Mouse (Mus musculus): ENCODE results near the gene Zfp219. TPM values are rescaled to one million over a fixed set of nuclear protein-coding genes. Genes with fewer than 3 reads are reported as not detected.

Zfp219 gene
- total and polyA plus RNA-seq, 2 experiments from 2014 or later, result 13.9 to 51.6 TPM

DNA sequence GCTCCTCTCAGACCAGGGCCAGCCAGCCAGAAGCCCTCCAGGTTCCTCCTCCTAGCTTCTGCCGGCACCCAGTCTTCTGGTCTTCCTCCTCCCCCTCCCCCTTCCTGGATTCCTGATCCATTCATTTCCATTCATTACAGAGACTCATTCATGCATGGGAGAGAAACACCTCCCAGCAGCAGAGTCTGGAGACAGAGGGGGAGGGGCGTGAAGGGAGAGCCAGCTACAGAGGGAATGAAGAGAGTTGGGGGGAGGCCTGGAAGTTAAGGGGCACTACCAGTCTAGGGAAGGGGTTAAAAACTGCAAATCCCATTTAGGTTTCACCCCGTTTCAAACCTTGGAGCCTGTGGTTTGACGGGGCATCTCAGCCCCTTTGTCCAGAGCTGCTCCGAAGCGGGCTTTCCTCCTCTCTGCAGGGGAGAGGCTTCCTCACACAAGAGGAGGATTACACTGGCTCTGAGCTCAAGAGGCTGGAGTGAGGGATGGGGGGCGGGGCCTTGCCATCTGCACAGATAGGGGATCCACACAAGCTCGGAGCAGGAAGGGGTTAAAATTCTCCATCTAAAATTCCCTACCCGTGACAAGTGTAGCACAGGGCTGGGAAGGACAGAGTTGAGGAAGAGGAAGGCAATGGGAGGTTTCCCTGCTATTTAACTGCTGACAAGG is 10.0 kb downstream of the Zfp219 start:
- ATAC-seq (ENCODE audit: insufficient read depth, low read depth) (no peak), DNase-seq (ENCODE audit: low spot score) (peak; percentile 31)
- WGBS, result 10% methylated on average over 9 of the region's 9 CpGs
- no peaks in the 10 kb centered on the region for H3K27me3 ChIP-seq (ENCODE audit: control insufficient read depth, insufficient read depth, low read length)
- no peak for TF ChIP-seq EP300 (IDR thresholded peaks at IDR 0.05; ENCODE audit: low read depth)
- TF ChIP-seq CTCF (IDR thresholded peaks at IDR 0.05; ENCODE audit: low read depth), result no peak
- H3K9me3 ChIP-seq (replicated peaks; ENCODE audit: control insufficient read depth, low read length), result no peaks in the 10 kb centered on the region
- H3K4me3 ChIP-seq (ENCODE audit: low read depth, low read length), result no peak overlapping the region
- H3K27ac ChIP-seq (ENCODE audit: low read depth), result no peak overlapping the region
- peaks cover 34% of the 10 kb centered on the region for H3K36me3 ChIP-seq (replicated peaks; ENCODE audit: control insufficient read depth, insufficient read depth, low read length)
- peaks cover 27% of the 10 kb centered on the region for H3K4me1 ChIP-seq (ENCODE audit: control insufficient read depth, insufficient read depth)
- H3K9ac ChIP-seq (replicated peaks; ENCODE audit: low read depth, low read length), result 0 out of 2 replicates have a peak overlapping the region, but pooled peaks have one; percentile 21
- peak overlapping the region; percentile 20 for H3K4me2 ChIP-seq (ENCODE audit: low read depth, low read length)

GRCm38 (mm10) chr14:52009841-52010240 is 10.7 kb downstream of the Zfp219 start:
- Histone ChIP-seq H3K4me3 (ENCODE audit: low read depth, low read length) (no peak overlapping the region), H3K36me3 (replicated peaks; ENCODE audit: control insufficient read depth, insufficient read depth, low read length) (peaks cover 37% of the 10 kb centered on the region), H3K27ac (ENCODE audit: low read depth) (no peak overlapping the region), H3K4me2 (ENCODE audit: low read depth, low read length) (no peak overlapping the region), H3K4me1 (ENCODE audit: control insufficient read depth, insufficient read depth) (peaks cover 23% of the 10 kb centered on the region), H3K9ac (replicated peaks; ENCODE audit: low read depth, low read length) (no peak overlapping the region), H3K9me3 (replicated peaks; ENCODE audit: control insufficient read depth, low read length) (no peaks in the 10 kb centered on the region), H3K27me3 (ENCODE audit: control insufficient read depth, insufficient read depth, low read length) (no peaks in the 10 kb centered on the region)
- WGBS, result 86% methylated on average over 6 of the region's 6 CpGs
- TF ChIP-seq EP300 (IDR thresholded peaks at IDR 0.05; ENCODE audit: low read depth) (no peak), CTCF (IDR thresholded peaks at IDR 0.05; ENCODE audit: low read depth) (no peak)
- DNase-seq (ENCODE audit: low spot score), result no peak
- ATAC-seq (ENCODE audit: insufficient read depth, low read depth), result no peak

DNA sequence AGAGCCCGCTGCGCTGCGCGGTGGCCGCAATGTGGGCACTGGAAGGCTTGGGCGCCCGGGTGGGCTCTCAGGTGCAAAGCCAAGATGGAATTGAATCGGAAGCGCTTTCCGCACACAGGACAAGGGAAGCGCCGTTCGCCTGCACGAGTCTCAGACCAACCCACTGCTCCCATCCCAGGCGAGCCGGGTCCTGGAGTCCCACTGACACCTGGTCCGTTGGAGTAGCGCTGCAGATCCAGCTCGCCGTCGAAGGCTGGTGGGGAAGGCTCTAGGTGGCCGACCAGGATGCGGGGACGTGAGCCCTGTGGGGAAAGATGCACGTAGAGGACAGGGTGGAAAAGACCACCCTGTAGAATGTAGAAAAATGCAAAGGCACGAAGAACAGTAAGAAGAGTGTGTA is 11.2 kb downstream of the Zfp219 start:
- ATAC-seq (ENCODE audit: insufficient read depth, low read depth), result no peak
- H3K4me2 ChIP-seq (ENCODE audit: low read depth, low read length), result no peak overlapping the region
- peaks cover 42% of the 10 kb centered on the region for H3K36me3 ChIP-seq (replicated peaks; ENCODE audit: control insufficient read depth, insufficient read depth, low read length)
- WGBS, result 64% methylated on average over 26 of the region's 26 CpGs
- H3K9ac ChIP-seq (replicated peaks; ENCODE audit: low read depth, low read length), result no peak overlapping the region
- no peak for DNase-seq (ENCODE audit: low spot score)
- H3K9me3 ChIP-seq (replicated peaks; ENCODE audit: control insufficient read depth, low read length), result no peaks in the 10 kb centered on the region
- no peak overlapping the region for H3K4me3 ChIP-seq (ENCODE audit: low read depth, low read length)
- TF ChIP-seq CTCF (IDR thresholded peaks at IDR 0.05; ENCODE audit: low read depth), result no peak
- TF ChIP-seq EP300 (IDR thresholded peaks at IDR 0.05; ENCODE audit: low read depth), result no peak
- H3K4me1 ChIP-seq (ENCODE audit: control insufficient read depth, insufficient read depth), result peaks cover 23% of the 10 kb centered on the region
- H3K27ac ChIP-seq (ENCODE audit: low read depth), result no peak overlapping the region; the same call in 1 of the 2 replicates
- no peaks in the 10 kb centered on the region for H3K27me3 ChIP-seq (ENCODE audit: control insufficient read depth, insufficient read depth, low read length)

- ATAC-seq (ENCODE audit: insufficient read depth, low read depth) (peak; percentile 73), DNase-seq (ENCODE audit: low spot score) (peak; percentile 73)
- H3K27me3 ChIP-seq (ENCODE audit: control insufficient read depth, insufficient read depth, low read length), result no peaks in the 10 kb centered on the region
- H3K9me3 ChIP-seq (replicated peaks; ENCODE audit: control insufficient read depth, low read length), result no peaks in the 10 kb centered on the region
- peaks cover 50% of the 10 kb centered on the region for H3K36me3 ChIP-seq (replicated peaks; ENCODE audit: control insufficient read depth, insufficient read depth, low read length)
- TF ChIP-seq EP300 (IDR thresholded peaks at IDR 0.05; ENCODE audit: low read depth), result no peak
- TF ChIP-seq CTCF (IDR thresholded peaks at IDR 0.05; ENCODE audit: low read depth), result peak; percentile 99
- peaks cover 20% of the 10 kb centered on the region for H3K4me1 ChIP-seq (ENCODE audit: control insufficient read depth, insufficient read depth)
- no peak overlapping the region for H3K9ac ChIP-seq (replicated peaks; ENCODE audit: low read depth, low read length)
- H3K27ac ChIP-seq (ENCODE audit: low read depth), result peak overlapping the region; percentile 40; the same call in 1 of the 2 replicates
- no peak overlapping the region for H3K4me2 ChIP-seq (ENCODE audit: low read depth, low read length)
- 54% methylated on average over 38 of the region's 38 CpGs for WGBS
- no peak overlapping the region for H3K4me3 ChIP-seq (ENCODE audit: low read depth, low read length)
Measured at GRCm38 (mm10) chr14:52008321-52009203, 12.0 kb downstream of the Zfp219 start.

GRCm38 (mm10) chr14:52006771-52007170 is 13.8 kb downstream of the Zfp219 start:
- H3K4me2 ChIP-seq (ENCODE audit: low read depth, low read length), result no peak overlapping the region
- DNase-seq (ENCODE audit: low spot score), result no peak
- H3K4me3 ChIP-seq (ENCODE audit: low read depth, low read length), result no peak overlapping the region
- peaks cover 68% of the 10 kb centered on the region for H3K36me3 ChIP-seq (replicated peaks; ENCODE audit: control insufficient read depth, insufficient read depth, low read length)
- H3K27ac ChIP-seq (ENCODE audit: low read depth), result no peak overlapping the region
- WGBS, result 92% methylated on average over 23 of the region's 23 CpGs
- no peaks in the 10 kb centered on the region for H3K27me3 ChIP-seq (ENCODE audit: control insufficient read depth, insufficient read depth, low read length)
- no peak for ATAC-seq (ENCODE audit: insufficient read depth, low read depth)
- TF ChIP-seq CTCF (IDR thresholded peaks at IDR 0.05; ENCODE audit: low read depth), result no peak
- TF ChIP-seq EP300 (IDR thresholded peaks at IDR 0.05; ENCODE audit: low read depth), result no peak
- H3K4me1 ChIP-seq (ENCODE audit: control insufficient read depth, insufficient read depth), result peaks cover 18% of the 10 kb centered on the region
- H3K9me3 ChIP-seq (replicated peaks; ENCODE audit: control insufficient read depth, low read length), result no peaks in the 10 kb centered on the region
- H3K9ac ChIP-seq (replicated peaks; ENCODE audit: low read depth, low read length), result no peak overlapping the region

All from heart, postnatal 0 days (tissue).